Mouse (Mus musculus): ENCODE results near the gene Cox18.

Gene Cox18

DNA sequence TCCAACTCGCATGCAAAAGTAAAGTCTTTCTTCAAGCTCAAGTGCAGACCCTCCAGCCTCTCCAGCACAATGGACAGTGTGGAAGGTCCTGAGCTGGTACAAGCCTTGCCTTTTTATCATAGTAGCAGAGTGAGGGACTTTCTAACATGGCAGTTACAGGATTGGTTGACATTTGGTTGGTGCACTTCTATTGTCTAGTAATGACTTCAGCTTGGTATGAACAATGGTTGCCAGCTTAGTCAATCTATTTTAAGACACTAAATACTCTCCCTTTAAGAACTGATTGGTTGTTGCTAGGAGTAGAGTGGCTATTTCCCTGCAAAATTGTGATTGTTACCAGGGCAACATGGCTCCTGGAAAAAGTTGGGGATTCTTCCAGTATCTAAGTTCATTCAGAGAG lies 45.7 kb downstream of the Cox18 start:
- peak; percentile 32 for DNase-seq (ENCODE audit: low read depth, low spot score)

Measured in telencephalon, adult 2 months (tissue).